Mouse (Mus musculus) G1E-ER4 (cell line): ENCODE measurements around the gene AI467606. TPM values are rescaled to one million over a fixed set of nuclear protein-coding genes. Genes with fewer than 3 reads are reported as not detected.

Experiments
- GATA1 ChIP-seq: IDR thresholded peaks from one replicate; pipeline ENCODE4 v1.8.0; 2012; ENCODE audit warnings: low read length, inconsistent platforms
- polyA plus RNA-seq: library from polyadenylated mRNA; stranded (reverse); fragments of >175 nt; gene quantifications from 2 replicates; pipeline ENCODE4 v1.2.3, GENCODE M21; 2012

AI467606 gene
- polyA plus RNA-seq, 1 experiment, result 223 TPM

- TF ChIP-seq GATA1, result no peak
These were observed 20.3 kb downstream of the AI467606 start for GRCm38 (mm10) chr7:127111461-127111860.

- TF ChIP-seq GATA1, result no peak
These were observed 21.2 kb downstream of the AI467606 start for GRCm38 (mm10) chr7:127112251-127112841.

GRCm38 (mm10) chr7:127112921-127113597 is 21.9 kb downstream of the AI467606 start:
- TF ChIP-seq GATA1, result no peak

GRCm38 (mm10) chr7:127113614-127114259 is 22.6 kb downstream of the AI467606 start:
- no peak for TF ChIP-seq GATA1

GRCm38 (mm10) chr7:127114920-127115319 is 23.8 kb downstream of the AI467606 start:
- no peak for TF ChIP-seq GATA1

GRCm38 (mm10) chr7:127116331-127116935 is 25.3 kb downstream of the AI467606 start:
- no peak for TF ChIP-seq GATA1

- no peak for TF ChIP-seq GATA1
These were observed 26.8 kb downstream of the AI467606 start for GRCm38 (mm10) chr7:127117948-127118347.

GRCm38 (mm10) chr7:127118671-127119445 is 27.7 kb downstream of the AI467606 start:
- no peak for TF ChIP-seq GATA1

- TF ChIP-seq GATA1, result no peak
These were observed 30.1 kb downstream of the AI467606 start for GRCm38 (mm10) chr7:127121061-127121910.

GRCm38 (mm10) chr7:127121911-127122270 is 30.7 kb downstream of the AI467606 start, which contains the start of gene Qprt:
Qprt (minus strand) TSS chr7:127122226.
- no peak for TF ChIP-seq GATA1

GRCm38 (mm10) chr7:127129638-127130037 is 38.5 kb downstream of the AI467606 start:
- TF ChIP-seq GATA1, result no peak

GRCm38 (mm10) chr7:127133125-127133524 is 42.0 kb downstream of the AI467606 start:
- TF ChIP-seq GATA1, result no peak

GRCm38 (mm10) chr7:127134821-127135447 is 43.8 kb downstream of the AI467606 start:
- TF ChIP-seq GATA1, result no peak
